Mouse (Mus musculus): ENCODE measurements around the gene Bloc1s6.

DNA sequence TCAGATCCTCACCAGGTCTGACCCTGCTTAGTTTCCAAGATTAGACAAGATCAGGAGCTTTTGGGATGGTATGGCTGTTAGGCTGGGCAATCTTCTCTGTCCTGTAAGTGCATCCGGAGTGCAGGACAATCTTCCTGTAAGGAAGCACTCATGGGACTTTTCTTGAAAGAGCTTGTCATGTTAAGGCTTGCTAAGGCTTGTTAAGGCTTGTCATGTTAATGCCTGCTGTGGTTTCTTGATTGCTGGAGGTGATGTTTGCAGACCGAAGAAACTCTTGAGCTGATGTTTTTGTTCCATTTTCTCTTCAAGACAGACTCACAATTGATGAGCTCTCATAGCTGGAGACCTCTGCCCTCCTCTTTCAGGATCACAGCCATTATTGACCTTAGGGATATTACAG is 47.9 kb downstream of the Bloc1s6 start:
- TF ChIP-seq GATA1 (IDR thresholded peaks at IDR 0.05; ENCODE audit: borderline replicate concordance, low read length), result no peak
- no peak for TF ChIP-seq FLI1 (IDR thresholded peaks at IDR 0.05; ENCODE audit: low read length)
